Mouse (Mus musculus) naive thymus-derived CD4-positive, alpha-beta T cell, adult 2 months (primary cell): ENCODE results near the gene Tsen54.

Experiments
- DNase-seq: peaks from one replicate; pipeline ENCODE4 v3.0.0-alpha.2; 2011; ENCODE audit warnings: low read depth

Gene Tsen54

GRCm38 (mm10) chr11:115814605-115815450 lies at the start of gene Tsen54:
Gene Tsen54, plus strand, starts transcription at chr11:115814724.
- DNase-seq, result peak; percentile 87

GRCm38 (mm10) chr11:115765103-115765606 lies 49.4 kb upstream of the Tsen54 start, which contains the start of gene Tmem94:
Gene Tmem94, plus strand, starts transcription at chr11:115765433.
- DNase-seq, result peak; percentile 100

DNA sequence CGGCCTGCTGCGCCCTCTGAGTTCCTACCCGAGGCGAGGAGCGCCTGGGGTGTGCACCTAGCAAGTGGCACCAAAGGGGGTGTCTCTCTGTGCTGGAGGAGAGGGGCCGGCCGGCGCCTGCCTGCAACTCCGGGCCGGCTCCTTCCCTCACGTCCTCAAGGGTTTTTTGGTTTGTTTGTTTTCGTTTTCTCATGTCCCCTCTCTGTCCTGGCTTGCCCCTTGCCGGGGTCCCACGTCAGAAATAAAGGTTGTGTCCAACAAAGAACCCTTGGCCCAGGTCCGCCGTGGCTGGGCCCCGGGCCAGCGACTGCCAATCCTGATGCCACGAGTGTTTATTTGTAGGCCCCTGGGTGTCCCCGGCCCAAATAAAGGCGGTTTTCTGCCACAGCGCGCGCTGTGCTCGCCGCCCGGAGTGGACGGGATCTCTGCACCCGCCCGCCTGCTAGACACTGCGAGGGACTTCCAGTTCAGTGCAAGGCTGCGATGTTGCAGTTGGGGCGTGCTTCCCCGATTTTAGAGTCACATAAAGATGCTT lies 48.9 kb upstream of the Tsen54 start:
- DNase-seq, result no peak

- no peak for DNase-seq
These were observed 48.1 kb upstream of the Tsen54 start for GRCm38 (mm10) chr11:115766356-115766943.

- DNase-seq, result no peak
These were observed 47.5 kb upstream of the Tsen54 start for GRCm38 (mm10) chr11:115766981-115767380.

DNA sequence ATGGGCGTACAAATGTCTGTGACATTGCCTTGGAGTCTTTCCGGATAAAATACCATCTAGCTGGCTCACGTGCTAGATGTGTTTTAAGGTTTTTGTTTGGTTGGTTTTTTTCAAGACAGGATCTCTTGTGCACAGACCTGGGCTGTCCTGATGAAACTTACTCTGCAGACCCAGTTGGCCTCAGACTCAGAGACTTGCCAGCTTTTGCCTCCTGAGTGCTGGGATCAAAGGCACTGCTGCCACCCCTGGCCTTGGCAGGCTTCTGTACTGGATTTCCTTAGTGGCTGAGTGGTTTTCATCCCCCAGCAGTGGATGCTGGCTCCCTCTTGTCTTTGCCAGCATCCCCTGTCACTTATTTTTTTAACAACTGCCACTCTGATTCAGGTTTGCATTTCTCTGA lies 45.6 kb upstream of the Tsen54 start:
- DNase-seq, result no peak

- no peak for DNase-seq
These were observed 39.9 kb upstream of the Tsen54 start for GRCm38 (mm10) chr11:115774653-115775052.

GRCm38 (mm10) chr11:115775821-115776665 lies 38.5 kb upstream of the Tsen54 start:
- DNase-seq, result no peak

- DNase-seq, result no peak
These were observed 37.6 kb upstream of the Tsen54 start for GRCm38 (mm10) chr11:115776954-115777353.

DNA sequence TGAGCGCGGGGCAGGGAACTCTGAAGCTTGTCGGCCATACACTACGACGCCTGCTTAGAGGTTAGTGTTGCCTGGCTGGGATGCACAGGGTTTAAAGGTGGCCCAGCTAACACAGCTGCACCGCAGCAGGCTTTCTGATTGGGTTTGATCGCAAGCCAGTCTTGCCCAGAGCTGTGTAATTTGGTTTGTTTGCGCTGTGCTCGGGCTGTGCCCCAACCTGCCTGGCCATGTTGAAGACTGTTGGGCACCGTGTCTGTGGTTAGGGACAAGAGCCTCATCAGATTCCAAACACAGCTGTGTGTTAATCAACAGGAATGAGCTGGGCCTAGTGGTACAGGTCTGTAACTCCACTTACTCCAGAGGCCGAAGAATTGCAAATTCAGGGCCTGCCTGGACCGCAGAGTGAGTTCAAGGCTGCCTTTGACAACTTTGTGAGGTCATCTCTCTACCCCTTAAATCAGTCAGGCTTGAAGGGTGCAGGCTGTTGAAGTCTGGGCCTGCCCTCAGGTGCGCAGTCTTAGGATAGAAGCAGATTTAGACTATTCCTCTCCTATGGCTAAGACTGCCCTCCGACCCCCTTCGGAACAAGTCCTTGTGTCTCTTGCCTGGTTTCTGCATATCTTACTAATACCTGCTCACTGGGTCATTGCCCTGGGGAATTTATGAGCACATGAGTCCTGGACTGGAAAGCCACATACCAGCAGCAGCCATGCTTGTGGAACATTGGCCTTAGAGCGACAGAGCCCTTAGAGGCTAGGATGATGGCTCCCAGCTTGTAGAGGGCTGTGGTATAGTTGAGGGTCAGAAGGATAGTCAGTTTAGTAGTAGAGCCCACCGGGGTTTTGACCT lies 36.8 kb upstream of the Tsen54 start:
- no peak for DNase-seq

DNA sequence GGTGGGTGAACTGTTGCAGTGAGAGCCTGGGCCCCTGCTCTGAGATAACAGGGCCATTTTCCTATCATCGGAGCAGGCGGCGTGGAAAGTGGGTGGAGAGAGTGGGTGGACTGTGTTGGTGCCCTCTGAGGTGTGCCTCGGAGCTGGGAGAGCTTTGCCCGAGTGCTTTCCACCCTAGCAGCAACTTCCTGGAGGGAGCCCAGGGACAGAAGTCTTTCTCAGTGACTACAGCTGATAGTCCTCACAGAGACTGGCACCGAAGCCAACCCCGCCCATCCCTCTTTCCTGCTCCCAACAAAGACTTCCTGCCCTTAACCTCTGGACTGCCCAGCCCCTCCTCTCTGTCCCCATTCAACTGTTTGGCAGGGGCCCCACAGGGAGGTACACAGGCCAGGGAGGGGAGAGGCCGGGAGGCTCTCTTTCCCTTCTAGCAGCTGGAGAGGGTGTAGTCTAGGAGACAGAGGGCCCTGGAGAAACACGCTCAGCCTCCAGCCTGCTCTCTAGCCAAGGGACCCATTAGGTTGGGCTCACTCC lies 35.4 kb upstream of the Tsen54 start:
- peak; percentile 28 for DNase-seq

GRCm38 (mm10) chr11:115780141-115781070 lies 34.1 kb upstream of the Tsen54 start:
- DNase-seq, result no peak

GRCm38 (mm10) chr11:115786473-115786872 lies 28.1 kb upstream of the Tsen54 start:
- no peak for DNase-seq

DNA sequence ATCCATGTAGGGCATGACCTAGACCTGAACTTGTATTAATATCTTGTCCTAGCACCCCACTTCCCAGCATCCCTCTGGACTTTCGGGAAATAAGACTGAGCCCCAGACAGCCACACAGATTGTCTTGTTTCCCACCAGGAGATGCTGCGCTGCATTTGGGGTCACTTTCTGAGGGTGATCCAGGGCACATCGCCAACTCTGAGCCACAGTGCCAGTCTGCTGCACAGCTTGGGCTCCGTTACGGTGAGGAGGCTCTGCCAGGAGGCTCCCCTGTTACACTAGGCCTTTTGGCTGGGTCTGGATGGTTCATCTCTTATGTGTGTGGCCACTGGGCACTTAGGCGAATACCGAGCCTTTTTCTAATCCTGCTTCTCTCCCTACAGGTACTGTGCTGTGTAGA lies 24.7 kb upstream of the Tsen54 start:
- DNase-seq, result no peak

DNA sequence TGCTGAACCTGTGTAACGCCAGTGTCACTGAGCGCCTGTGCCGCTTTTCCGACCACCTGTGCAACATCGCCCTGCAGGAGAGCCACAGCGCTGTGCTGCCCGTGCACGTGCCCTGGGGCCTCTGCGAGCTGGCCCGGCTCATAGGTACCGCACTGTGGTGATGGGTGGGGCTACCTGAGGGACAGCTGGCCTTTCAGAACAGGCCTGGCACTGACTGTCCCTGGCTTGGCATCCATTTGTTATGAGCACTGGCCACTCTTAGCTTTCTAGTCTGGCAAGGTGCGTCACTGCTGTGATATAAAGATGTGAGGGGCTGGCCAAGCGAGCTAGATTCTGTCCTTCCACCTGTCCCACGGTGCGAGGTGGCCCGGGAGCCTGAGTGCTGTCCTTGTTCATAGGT lies 22.6 kb upstream of the Tsen54 start:
- DNase-seq, result no peak

DNA sequence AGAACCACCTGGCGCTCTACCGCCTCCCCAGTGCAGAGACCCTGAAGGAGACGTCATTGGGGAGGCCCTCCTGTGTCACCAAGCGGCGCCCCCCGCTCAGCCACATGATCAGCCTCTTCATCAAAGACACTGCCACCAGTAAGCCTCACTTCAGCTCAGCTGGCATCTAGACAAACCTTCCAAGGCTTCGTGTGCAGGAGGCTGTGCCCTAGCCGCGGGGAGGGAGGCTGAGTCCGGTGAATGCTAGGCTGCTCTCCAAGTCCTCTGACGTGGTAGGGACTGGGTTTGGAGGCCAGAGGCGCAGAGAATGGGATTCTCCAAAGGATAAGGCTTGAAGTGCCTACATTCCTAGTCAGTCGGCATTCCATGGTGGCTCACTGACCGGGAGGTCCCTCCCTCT lies 22.2 kb upstream of the Tsen54 start:
- DNase-seq, result no peak

GRCm38 (mm10) chr11:115796898-115797297 lies 17.6 kb upstream of the Tsen54 start:
- no peak for DNase-seq

DNA sequence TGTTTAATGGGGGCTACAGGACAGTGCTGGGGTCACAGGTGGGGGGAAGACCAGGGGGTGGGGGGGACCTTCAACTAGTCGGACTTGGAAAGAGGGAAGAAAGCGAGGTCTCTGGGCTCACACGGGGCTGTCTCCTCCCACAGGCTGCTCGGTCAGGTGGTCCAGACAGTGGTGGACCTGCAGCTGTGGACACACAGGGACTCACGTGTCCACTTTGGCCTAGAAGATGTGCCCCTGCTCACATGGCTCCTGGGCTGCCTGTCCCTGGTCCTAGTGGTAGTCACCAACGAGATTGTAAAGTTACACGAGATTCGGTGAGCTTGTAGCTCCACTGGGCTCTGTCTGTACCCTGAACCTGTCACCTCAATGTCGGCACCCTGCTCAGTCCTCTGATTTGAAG lies 16.9 kb upstream of the Tsen54 start:
- no peak for DNase-seq

DNA sequence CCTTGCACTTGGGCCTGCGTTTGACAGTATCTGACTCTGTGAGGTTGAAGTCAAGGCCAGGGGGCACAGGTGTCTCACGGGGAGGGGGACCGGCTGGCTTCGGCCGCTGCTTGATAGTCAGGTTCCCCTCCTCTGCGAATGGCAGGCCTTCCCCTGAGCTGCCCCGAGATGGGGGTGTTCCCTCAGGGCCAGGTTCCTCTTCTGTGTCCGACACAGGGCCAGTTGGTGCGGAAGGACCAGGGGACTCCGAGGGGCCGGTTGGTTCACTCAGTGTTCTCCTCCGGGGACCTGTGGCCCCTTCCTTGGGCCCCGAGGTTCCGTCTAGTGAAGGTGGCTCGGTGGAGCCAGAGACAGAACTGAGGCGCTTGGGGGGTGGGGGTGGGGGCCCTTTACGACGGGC lies 13.5 kb upstream of the Tsen54 start:
- DNase-seq, result no peak
